Mouse (Mus musculus) limb, embryonic 11.5 days (tissue): ENCODE results near the gene Serpinb8. TPM values are rescaled to one million over a fixed set of nuclear protein-coding genes. Genes with fewer than 3 reads are reported as not detected.

Experiments
- ATAC-seq: fragments of 200-750 bp; cut with Nextera tagmentation; 2 replicates; pipeline ENCODE4 v1.8.0; 2017; ENCODE audit warnings: low read depth; ENCODE audit not compliant: insufficient number of reproducible peaks, low FRiP score, low TSS enrichment
- DNase-seq: peaks from one replicate; pipeline ENCODE4 v3.0.0-alpha.2; 2015; ENCODE audit warnings: low spot score
- H3K27ac ChIP-seq: fragments of 300-500 bp; sonication (generic); replicated peaks from 2 replicates; pipeline ENCODE4 v1.5.1; 2014; ENCODE audit warnings: low read depth, mild to moderate bottlenecking, low read length
- H3K27me3 ChIP-seq: fragments of 300-500 bp; sonication (generic); 2 replicates; pipeline ENCODE4 v1.6.1; 2014; ENCODE audit warnings: mild to moderate bottlenecking, low read length, mixed read lengths; ENCODE audit not compliant: control insufficient read depth, insufficient read depth
- H3K36me3 ChIP-seq: fragments of 300-500 bp; sonication (generic); 2 replicates; pipeline ENCODE4 v1.6.1; 2014; ENCODE audit warnings: mild to moderate bottlenecking, low read length, moderate library complexity, mixed read lengths; ENCODE audit not compliant: control insufficient read depth, insufficient read depth
- H3K4me1 ChIP-seq: fragments of 300-500 bp; sonication (generic); 2 replicates; pipeline ENCODE4 v1.6.1; 2014; ENCODE audit warnings: low read length, mixed read lengths; ENCODE audit not compliant: control insufficient read depth, insufficient read depth
- H3K4me2 ChIP-seq: fragments of 300-500 bp; sonication (generic); 2 replicates; pipeline ENCODE4 v1.6.1; 2014; ENCODE audit warnings: low read depth, mild to moderate bottlenecking, moderate library complexity; ENCODE audit not compliant: severe bottlenecking
- H3K4me3 ChIP-seq: fragments of 300-500 bp; sonication (generic); 2 replicates; pipeline ENCODE4 v1.5.1; 2014; ENCODE audit warnings: low read depth, low read length
- H3K9ac ChIP-seq: fragments of 300-500 bp; sonication (generic); 2 replicates; pipeline ENCODE4 v1.6.1; 2014; ENCODE audit warnings: mild to moderate bottlenecking, low read length
- H3K9me3 ChIP-seq: fragments of 300-500 bp; sonication (generic); 2 replicates; pipeline ENCODE4 v1.6.1; 2016; ENCODE audit warnings: low read length; ENCODE audit not compliant: control insufficient read depth
- WGBS: fragments of 180-500 bp; shearing (Covaris S2); extraction: QIAGEN DNeasy Blood & Tissue Kit; methylation state at CpG from one replicate; pipeline ENCODE4 v1.1.7; 2014; 5-methylcytosine and 5-hydroxymethylcytosine counted together
- polyA plus RNA-seq: library from polyadenylated mRNA; unstranded; fragments of >200 nt; fragmentation: Nextera tagmentation; extraction: Ambion mirVana; gene quantifications from 2 replicates; pipeline ENCODE4 v1.2.1, GENCODE M21; 2014

The Serpinb8 gene
- polyA plus RNA-seq: 0.16 and 0.27 TPM in 2 replicates

DNA sequence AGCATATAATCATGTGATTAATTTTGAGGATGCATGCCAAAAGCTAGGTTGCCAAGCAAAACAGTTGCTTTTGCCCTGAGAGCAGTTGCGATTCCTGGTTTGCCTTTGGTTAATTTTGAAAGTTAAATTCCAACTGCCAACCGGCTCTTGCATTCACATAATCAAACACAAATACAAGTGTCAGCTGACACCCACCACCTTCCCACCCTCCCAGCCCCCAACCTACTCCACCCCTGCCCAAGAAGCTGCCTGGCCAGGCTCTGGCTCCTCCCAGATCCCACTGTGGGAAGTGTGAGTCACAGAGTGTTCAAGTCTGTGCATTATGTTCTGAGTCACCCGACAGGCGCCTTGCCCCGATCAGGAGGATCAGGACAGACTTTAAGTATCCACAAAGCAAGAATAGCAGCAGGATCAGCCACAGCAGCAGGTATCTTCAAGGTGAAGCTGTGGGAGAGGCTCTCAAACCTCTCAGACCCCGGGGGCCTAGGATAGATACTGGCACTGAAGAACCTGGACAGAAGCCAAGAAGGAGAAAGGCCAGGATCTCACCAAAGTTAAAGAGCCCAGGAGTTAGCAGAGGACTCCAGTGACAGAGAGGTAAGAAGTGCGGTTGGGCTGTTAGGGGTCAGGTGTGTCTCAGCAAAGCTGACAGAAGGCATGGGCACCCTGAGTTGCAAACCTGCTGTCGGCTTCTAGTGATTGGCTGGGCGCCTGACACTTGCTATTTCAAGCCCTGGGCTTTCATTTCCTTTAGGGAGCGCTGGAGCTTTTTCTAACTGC lies at the start of gene Serpinb8:
Serpinb8 (plus strand) TSS at position 316 of the 780 bp plus-strand sequence.
- WGBS: 56% methylated on average over 10 of the region's 10 CpGs
- Histone ChIP-seq H3K9ac (no peak within 1 kb of the TSS), H3K27me3 (no peaks in the 10 kb centered on the region), H3K4me3 (no peak within 1 kb of the TSS), H3K9me3 (no peaks in the 10 kb centered on the region), H3K36me3 (no peaks in the 10 kb centered on the region), H3K4me1 (no peaks in the 10 kb centered on the region), H3K4me2 (no peak within 1 kb of the TSS), H3K27ac (no peak within 1 kb of the TSS)
- DNase-seq (no peak), ATAC-seq (peak; percentile 47; the same call in 1 of the 2 replicates)

GRCm38 (mm10) chr1:107559494-107559893 lies 30.3 kb upstream of the Serpinb8 start:
- WGBS: 97% methylated on average over 3 of the region's 3 CpGs

DNA sequence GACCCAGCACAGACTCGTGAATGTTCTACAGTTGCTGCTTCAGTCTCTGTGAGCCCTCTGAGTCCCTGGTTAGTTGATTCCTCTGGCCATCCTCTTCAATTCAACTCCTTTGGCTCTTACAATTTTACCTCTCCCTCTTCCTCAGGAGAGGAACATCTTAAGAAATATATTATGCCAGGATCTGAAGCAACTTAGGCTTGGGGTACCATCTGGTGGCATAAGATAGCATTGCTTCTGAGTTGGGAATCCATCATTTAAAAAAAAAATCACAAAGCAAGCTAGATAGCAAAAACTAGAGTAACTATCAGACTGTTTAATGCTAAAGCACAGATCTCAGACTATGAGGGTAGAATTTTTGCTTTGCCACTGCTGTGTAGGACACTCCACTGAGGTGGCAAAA lies 27.7 kb upstream of the Serpinb8 start:
- Histone ChIP-seq H3K9ac (no peak overlapping the region), H3K4me2 (no peak overlapping the region), H3K4me1 (no peaks in the 10 kb centered on the region), H3K27me3 (no peaks in the 10 kb centered on the region), H3K4me3 (no peak overlapping the region), H3K27ac (no peak overlapping the region), H3K36me3 (no peaks in the 10 kb centered on the region), H3K9me3 (no peaks in the 10 kb centered on the region)
- no peak for ATAC-seq
- DNase-seq: no peak
- 86% methylated on average over 1 of the region's 1 CpGs for WGBS

More at GRCm38 (mm10) chr1:107559494-107559893, 30.3 kb upstream of the Serpinb8 start:
- Histone ChIP-seq H3K4me1 (no peaks in the 10 kb centered on the region), H3K27me3 (no peaks in the 10 kb centered on the region), H3K4me3 (no peak overlapping the region), H3K9ac (no peak overlapping the region), H3K36me3 (no peaks in the 10 kb centered on the region), H3K4me2 (no peak overlapping the region), H3K27ac (no peak overlapping the region), H3K9me3 (no peaks in the 10 kb centered on the region)
- DNase-seq (no peak), ATAC-seq (no peak)

DNA sequence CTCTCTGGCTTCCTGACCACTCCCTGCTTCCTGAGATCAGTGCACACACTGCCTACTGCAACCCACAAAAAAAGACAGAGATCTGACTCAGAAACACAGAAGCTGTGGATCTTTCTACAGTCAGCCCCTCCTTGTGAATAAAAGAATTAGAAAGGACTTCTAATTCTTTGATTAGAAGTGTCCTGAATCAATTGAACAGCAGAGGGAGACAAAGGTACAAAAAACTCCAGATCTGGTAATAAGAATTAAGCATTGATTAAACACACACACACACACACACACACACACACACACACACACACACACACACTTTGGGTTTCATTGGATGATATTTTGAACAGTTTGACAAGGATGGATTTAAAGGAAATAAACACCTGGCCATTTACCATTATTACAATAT lies 24.2 kb upstream of the Serpinb8 start:
- no peaks in the 10 kb centered on the region for H3K9me3 ChIP-seq
- no peaks in the 10 kb centered on the region for H3K36me3 ChIP-seq
- H3K4me1 ChIP-seq: no peaks in the 10 kb centered on the region
- no peaks in the 10 kb centered on the region for H3K27me3 ChIP-seq
- H3K4me3 ChIP-seq: no peak overlapping the region
- no peak overlapping the region for H3K4me2 ChIP-seq
- no peak overlapping the region for H3K9ac ChIP-seq
- DNase-seq (no peak), ATAC-seq (no peak)
- no peak overlapping the region for H3K27ac ChIP-seq

- no peaks in the 10 kb centered on the region for H3K27me3 ChIP-seq
- H3K36me3 ChIP-seq: no peaks in the 10 kb centered on the region
- no peak overlapping the region for H3K4me3 ChIP-seq
- H3K9ac ChIP-seq: no peak overlapping the region
- 79% methylated on average over 2 of the region's 2 CpGs for WGBS
- ATAC-seq: no peak
- H3K4me2 ChIP-seq: no peak overlapping the region
- no peaks in the 10 kb centered on the region for H3K9me3 ChIP-seq
- no peak overlapping the region for H3K27ac ChIP-seq
- no peaks in the 10 kb centered on the region for H3K4me1 ChIP-seq
- no peak for DNase-seq
Measured at GRCm38 (mm10) chr1:107576094-107576493, 13.7 kb upstream of the Serpinb8 start.

DNA sequence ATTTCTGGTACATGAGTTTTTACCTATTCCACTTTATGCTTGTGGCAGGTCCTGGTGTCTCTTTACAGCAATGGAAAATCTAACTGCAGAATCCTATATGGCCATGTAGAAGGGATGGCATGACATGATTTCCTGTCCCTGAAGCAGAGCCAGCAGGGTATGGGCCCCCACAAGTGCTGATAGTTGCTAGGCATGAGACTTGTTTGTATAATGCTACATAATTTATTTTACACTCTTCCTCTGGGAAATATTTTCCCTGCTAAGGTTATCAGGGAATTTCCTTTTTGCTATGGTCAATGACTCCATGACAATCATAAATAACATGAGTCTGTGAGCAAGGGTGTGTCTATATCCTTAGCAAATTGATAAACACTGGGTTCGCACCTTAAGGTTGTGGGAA lies 12.3 kb upstream of the Serpinb8 start:
- ATAC-seq: no peak
- WGBS: 92% methylated on average over 1 of the region's 1 CpGs

DNA sequence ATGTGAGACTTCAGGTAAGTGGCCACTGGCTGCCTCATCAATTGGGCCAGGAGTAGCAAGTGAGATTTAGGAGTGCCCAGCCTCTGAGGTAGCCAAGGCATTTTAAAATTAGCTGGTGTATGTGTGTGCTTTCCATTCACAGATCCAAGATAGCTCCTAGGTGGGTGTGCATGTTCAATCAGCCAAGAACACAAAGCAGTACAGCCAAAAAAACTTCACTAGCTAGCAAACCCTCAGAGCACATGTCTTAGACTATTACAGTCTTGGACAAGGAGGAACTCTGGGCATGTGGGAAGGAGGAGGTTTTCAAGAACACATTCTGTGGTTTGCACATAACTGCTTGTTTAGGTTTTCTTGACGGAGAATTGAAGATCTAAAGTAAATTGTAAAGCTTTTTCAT lies 8.6 kb upstream of the Serpinb8 start:
- no peak overlapping the region for H3K27ac ChIP-seq
- H3K9me3 ChIP-seq: no peaks in the 10 kb centered on the region
- no peaks in the 10 kb centered on the region for H3K36me3 ChIP-seq
- no peaks in the 10 kb centered on the region for H3K4me1 ChIP-seq
- DNase-seq (no peak), ATAC-seq (no peak)
- no peaks in the 10 kb centered on the region for H3K27me3 ChIP-seq
- H3K9ac ChIP-seq: no peak overlapping the region
- H3K4me2 ChIP-seq: no peak overlapping the region
- H3K4me3 ChIP-seq: no peak overlapping the region
- 76% methylated on average over 1 of the region's 1 CpGs for WGBS

More for the DNA sequence above, 12.3 kb upstream of the Serpinb8 start:
- Histone ChIP-seq H3K36me3 (no peaks in the 10 kb centered on the region), H3K4me2 (no peak overlapping the region), H3K27ac (no peak overlapping the region), H3K4me3 (no peak overlapping the region), H3K27me3 (no peaks in the 10 kb centered on the region), H3K9ac (no peak overlapping the region), H3K9me3 (no peaks in the 10 kb centered on the region), H3K4me1 (no peaks in the 10 kb centered on the region)
- no peak for DNase-seq

GRCm38 (mm10) chr1:107582900-107583299 lies 6.9 kb upstream of the Serpinb8 start:
- Histone ChIP-seq H3K9me3 (no peaks in the 10 kb centered on the region), H3K4me1 (no peaks in the 10 kb centered on the region), H3K4me3 (no peak overlapping the region), H3K36me3 (no peaks in the 10 kb centered on the region), H3K27me3 (no peaks in the 10 kb centered on the region), H3K9ac (no peak overlapping the region), H3K4me2 (no peak overlapping the region), H3K27ac (no peak overlapping the region)
- ATAC-seq: no peak
- DNase-seq: no peak

- no peaks in the 10 kb centered on the region for H3K27me3 ChIP-seq
- H3K4me1 ChIP-seq: no peaks in the 10 kb centered on the region
- no peak for DNase-seq
- no peak overlapping the region for H3K9ac ChIP-seq
- no peak overlapping the region for H3K4me2 ChIP-seq
- 51% methylated on average over 1 of the region's 1 CpGs for WGBS
- no peak overlapping the region for H3K4me3 ChIP-seq
- no peak for ATAC-seq
- no peak overlapping the region for H3K27ac ChIP-seq
- no peaks in the 10 kb centered on the region for H3K9me3 ChIP-seq
- no peaks in the 10 kb centered on the region for H3K36me3 ChIP-seq
Measured at GRCm38 (mm10) chr1:107583958-107584376, 5.8 kb upstream of the Serpinb8 start.
